Mouse (Mus musculus): ENCODE measurements around the gene Cyp1b1. TPM values are rescaled to one million over a fixed set of nuclear protein-coding genes. Genes with fewer than 3 reads are reported as not detected.

Cyp1b1 gene
- total RNA-seq, 2 experiments from 2014 or later, result not detected

DNA sequence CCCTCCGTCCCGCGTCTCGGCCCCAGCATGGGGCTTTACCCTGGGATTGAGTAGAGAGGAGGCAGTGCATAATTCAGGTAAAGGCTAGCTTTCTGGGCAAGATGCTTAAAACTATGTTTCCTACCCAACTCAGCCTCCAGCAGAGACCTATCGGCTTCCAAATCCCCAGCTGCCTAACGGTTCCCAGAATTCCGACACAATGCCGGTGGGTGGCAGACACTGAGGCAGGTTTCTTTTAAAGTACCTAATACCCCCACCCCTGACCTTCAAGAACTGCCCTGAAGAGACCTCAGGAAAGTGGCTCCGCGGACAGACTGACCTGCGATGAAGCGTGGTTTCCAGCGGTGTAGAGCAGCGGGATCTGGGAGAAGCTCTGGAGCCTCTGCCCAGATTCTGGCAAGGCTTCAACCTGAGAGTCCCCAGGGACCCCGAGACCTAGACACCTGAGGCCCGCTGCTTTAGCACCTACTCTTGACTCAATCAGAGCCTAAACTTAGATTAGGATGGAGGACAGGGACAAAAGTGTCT, 429 bp downstream of the Cyp1b1 start:
- ATAC-seq (replicated peaks; ENCODE audit: poor library complexity), result no peak

DNA sequence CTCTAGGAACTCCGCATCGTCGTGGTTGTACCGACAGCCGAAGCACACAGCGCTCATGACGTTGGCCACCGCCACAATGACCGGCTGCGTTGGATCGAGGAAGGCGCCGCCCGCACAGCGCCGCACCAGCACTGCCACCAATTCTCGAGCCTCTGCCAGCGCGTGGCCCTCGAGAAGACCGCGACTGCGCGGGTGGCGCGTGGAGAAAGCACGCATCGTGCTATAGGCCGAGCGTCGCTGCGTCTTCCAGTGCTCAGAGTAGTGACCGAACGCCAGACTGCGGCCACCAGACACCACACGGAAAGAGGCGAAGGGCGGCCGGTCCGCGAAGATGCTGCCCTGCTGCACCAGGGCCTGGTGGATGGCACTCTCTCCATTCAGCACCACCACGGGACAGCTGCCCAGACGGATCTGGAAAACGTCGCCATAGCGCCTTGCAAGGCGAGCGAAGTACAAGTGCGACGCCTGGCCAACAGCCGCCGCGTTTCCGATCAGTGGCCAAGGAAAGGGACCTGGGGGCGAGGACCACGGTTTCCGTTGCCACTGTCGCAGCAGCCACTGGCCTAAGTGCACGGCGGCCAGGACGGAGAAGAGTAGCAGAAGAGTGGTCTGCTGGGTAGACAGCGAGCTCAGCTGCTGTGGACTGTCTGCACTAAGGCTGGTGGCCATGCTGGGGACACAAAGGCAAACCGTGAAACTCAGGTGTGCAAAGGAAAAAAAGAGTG, 1.1 kb downstream of the Cyp1b1 start:
- 0 out of 2 replicates have a peak, but pooled peaks have one; percentile 5 for ATAC-seq (replicated peaks; ENCODE audit: poor library complexity)

DNA sequence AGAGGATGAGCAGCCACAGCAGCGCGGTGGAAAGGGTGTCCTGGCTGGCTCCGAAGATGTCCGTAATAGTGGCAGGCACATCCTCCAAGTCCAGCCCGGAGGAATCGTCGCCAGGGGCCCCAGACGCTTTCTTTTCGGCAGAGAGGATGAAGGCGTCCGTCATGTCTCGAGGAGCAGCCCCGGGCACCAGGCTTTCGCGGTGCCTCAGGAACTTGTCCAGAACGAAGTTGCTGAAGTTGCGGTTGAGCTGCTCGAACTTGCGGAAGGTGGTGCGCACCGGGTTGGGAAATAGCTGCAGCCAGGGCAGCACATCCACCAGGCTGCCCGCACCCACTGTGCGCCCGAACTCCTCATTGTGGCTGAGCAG, 1.6 kb downstream of the Cyp1b1 start:
- peak; percentile 45 for ATAC-seq (replicated peaks; ENCODE audit: poor library complexity)

DNA sequence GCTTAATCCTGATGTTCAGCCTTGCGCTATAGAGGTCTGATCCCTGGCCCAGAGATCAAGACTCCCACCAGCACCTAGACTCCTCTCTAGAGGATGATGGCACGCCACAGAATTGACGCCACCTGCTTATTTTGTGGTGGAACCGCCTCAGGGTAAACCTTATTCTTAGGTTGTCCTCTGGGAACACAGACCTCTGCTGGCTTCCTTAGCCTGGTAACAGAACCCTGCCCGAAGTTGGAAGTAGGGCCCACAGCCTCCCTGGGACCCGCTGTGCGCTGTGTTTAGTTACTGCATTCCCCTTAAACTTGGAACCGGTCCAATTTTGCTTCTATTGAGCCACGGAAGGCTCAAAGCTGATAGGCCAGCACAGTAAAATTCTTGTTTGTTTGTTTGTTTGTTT, 2.3 kb downstream of the Cyp1b1 start:
- no peak for ATAC-seq (replicated peaks; ENCODE audit: poor library complexity)

DNA sequence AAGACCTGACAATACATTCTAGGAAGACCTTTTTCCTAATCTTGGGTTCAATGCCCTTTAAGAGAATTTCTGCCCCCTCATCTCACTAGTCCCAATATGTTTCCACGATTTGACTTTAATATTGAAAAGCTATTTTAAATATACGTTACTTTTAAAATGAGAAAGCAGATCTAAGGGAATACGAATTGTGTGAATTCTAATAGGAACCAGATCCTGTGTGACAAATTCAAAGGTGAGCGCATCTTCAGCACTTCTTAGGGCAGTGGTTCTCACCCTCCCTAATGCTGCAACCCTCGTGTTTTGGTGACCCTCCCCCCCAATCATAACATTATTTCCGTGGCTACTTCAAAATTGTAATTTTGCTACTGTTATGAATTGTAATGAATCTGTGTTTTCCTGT, 2.9 kb downstream of the Cyp1b1 start:
- no peak for ATAC-seq (replicated peaks; ENCODE audit: poor library complexity)

DNA sequence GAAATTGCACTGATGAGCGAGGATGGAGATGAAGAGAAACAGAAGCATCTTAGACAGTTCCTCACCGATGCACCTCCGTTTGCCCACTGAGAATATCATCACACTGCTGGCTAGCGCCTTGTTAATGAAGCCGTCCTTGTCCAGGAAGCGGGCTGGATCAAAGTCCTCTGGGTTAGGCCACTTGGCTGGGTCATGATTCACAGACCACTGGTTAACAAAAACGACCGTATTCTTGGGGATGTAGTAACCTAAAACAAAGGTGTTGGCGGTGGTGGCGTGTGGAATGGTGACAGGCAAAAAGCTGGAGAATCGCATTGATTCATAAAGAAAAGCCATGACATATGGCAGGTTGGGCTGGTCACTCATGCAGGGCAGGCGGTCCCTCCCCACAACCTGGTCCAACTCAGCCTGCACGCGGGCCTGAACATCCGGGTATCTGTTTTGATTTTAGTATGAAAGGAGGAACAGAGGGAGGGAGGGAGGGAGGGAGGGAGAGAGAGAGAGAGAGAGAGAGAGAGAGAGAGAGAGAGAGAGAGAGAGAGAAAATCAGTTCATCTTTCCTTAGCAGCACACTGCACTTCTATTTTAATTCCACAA, 4.5 kb downstream of the Cyp1b1 start:
- no peak for ATAC-seq (replicated peaks; ENCODE audit: poor library complexity)

DNA sequence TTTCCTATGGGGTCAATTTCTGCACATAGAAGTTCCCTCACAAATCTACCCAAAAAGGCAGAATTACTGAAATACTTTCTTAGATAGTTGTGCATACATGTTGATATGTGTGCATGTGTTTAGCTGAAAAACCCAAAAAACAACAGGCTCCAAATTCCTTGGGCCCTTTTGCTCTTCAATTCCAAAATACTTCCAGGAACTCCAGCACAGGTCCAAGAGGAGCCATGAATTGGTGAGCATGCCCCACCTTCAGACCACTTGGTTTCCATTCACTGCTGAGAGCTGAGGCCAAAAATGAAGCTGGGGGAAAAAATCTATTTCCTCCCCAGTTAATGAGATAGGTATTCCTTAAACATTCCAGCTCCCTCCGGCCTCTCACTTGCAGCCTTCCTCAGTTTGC, 5.1 kb downstream of the Cyp1b1 start:
- no peak for ATAC-seq (replicated peaks; ENCODE audit: poor library complexity)

DNA sequence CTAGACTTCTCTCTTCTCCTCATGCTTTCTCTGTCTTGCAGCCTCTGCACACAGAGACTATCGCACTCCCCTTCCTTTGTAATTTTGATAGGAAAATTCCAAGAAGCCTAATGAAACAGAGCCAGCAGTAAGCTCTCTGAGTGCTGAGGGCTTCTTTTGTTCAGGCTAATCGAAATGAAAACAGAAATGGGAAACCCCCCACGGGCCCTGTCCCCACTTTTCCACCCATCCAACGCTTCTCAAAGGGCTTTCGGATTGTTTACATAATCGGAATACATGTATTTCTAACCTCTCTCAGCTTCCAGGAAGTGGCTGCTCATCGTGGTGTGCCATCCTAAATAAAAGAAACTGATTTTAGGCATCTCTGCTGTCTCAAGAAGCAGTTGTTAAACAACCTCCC, 6.7 kb downstream of the Cyp1b1 start:
- ATAC-seq (replicated peaks; ENCODE audit: poor library complexity), result no peak

DNA sequence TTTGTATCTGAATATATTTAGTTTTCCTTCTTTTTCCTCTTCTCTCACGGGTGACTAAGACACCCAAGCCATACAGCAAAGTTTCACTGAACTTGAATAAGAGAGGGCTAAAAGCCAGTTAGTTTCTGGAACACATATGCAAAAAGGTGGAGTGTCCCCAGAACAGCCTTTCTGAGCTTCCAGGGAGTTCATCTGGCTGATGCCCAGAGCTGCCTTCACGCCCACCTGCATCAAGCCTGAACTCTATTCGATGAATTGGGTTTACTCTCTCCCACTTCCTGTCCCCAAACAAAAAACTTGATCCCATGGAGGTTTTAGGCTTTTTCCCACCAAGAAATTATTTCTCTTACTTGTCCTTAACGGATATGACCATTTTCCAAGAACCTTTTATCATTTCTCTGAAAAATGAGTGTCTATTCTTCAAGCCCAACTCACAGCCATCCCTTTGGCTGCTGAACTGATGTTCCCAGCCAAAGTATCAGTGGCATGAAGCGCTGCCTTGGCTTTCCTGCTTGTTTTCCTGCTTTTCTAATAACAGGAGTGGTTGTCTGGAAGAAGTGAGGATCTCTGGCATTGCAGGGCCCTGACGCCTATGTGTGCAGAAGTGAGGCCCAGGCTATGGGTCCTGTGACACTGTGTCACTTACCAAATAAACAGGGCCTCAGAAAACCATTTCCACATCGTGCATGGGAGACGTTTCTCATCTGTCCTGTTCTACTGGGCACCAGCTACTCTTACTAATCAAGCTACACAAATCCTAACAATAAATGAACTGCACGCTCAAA, 9.0 kb downstream of the Cyp1b1 start:
- ATAC-seq (replicated peaks; ENCODE audit: poor library complexity), result no peak

DNA sequence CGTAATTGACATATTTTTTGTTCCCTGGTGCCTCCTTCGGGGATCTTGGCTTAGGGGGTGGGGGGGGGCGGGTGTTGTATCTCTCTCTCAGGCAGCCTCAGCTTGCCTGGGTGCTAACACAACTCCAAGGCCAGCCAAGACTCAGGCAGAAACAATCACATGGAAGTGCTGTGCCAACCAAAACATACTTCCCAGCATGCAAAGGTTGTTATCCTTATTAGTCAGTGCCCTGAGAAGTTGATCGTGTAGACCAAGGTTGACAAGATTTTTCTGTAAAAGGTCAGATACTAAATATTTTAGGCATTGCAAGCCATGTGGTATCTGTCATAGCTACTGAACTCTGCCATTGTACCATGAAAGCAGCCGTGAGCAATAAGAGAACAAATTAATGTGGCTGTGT, 14.0 kb downstream of the Cyp1b1 start:
- no peak for ATAC-seq (replicated peaks; ENCODE audit: poor library complexity)

DNA sequence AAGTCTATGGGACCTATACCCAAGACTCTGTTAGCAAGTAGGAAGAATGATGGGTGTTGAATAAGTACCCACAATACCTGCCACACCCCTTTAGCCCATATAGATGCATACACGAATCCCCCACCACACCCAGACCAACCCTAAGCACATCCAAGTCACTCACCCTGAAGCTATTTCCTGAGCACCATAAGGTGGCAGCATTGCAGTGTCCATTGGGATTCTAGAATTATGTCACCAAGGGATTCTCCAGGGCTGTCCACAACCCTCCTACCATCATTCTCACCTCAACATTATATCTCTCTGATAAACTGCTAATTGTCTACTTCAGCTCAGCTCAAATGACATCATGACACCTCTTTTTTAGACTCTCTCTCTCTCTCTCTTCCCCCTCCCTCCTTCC, 15.7 kb downstream of the Cyp1b1 start:
- ATAC-seq (replicated peaks; ENCODE audit: poor library complexity), result peak; percentile 39; the same call in 1 of the 2 replicates

DNA sequence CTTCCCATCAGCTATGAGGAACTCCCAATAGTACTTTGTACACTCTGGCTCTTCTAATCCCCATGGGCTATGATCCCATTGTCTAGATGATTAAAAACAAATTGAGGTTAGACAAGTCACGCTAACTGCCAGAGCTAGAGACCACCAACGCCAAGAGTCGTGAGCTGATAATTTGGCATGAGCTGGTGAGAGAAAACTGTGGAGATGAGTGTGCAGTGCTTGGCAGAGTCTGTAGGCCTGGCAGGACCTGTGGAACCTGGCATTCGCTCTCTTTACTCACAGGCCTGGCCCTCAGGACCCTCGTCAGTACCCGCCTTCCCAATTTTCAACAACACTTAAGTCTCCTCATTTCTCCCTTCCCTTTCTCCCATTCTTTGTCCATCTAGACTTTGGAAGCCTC, 19.3 kb downstream of the Cyp1b1 start:
- ATAC-seq (replicated peaks; ENCODE audit: poor library complexity), result no peak

DNA sequence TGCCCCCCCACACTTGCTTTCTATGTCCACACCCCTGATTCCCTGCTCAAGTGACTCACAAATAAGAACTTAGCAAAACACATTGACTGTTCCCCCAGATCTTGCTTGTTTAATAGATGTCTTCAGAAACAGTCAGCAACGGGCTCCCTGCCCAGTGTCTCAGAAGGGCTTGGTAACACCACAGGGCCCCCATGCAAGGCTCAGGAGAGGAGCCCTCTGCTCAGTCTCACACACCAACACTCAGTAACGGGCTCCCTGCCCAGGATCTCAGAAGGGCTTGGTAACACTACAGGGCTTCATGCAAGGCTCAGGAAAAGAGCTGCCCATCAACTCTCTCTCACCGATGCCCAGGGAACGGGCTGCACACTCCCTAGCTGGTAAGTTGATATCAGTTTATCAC, 19.8 kb downstream of the Cyp1b1 start:
- ATAC-seq (replicated peaks; ENCODE audit: poor library complexity), result no peak

DNA sequence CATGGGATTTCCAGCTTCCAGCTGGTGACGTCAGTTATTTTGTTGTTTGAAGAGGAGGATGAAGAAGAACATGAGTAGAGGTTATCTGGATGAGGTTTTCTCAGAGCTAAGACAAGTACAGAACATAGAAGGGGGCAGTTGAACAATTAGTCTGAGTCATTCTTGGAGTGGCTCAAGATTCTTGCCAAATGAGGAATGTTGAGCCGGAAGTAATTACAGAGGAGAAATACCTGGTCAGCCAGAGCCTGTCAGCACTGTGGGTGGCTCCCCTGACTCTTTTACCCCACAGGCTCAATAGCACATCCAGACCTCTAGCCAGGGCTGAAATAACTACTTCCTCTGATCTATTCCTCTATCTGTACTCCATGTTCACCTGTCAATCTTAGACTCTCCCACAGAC, 44.0 kb downstream of the Cyp1b1 start:
- ATAC-seq (replicated peaks; ENCODE audit: poor library complexity), result no peak

DNA sequence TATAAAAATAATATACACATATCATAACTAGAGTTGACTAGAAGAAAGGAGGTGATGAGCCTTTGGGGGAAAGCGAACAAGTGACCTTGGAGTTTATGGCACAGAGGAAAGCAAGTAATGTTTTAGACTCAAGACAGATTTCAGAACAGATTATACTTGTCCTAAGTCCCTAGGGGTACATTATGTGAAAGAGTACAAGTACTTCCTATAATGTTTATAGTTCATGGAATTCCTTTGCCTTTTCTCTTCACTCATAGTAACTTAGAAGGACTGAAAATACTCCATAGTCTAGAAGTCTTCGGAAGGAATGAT, 50.8 kb downstream of the Cyp1b1 start:
- ATAC-seq (replicated peaks; ENCODE audit: poor library complexity), result no peak

DNA sequence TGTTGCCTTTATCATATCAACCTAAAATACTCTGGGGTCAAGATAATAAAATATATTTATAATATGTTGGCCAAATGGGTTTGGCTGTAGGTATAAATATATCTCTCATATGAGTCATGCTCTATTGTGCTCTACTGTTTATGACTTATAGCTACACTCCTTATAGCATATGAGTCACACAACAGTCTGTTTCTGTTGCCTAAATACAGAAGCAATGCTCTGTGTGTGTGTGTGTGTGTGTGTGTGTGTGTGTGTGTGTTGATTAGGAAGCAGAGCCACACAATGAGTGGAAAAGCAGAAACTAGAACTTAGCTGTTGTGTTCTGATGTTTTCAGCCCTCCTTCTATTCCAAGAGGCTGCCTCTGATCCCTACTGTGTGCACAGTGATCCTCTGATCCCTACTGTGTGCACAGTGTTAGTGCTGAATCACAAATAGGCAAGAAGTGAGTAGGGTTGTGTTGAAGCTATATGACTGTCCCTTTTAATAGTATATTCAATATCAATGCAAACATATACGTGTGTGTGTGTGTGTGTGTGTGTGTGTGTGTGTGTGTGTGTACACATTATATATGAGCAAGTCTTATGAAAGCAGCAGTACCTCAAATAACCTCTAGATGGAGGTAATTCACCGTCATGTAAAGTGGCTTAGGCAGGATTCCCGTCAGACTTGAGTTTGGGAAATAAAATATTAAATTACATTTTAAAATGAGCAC, 51.3 kb downstream of the Cyp1b1 start:
- ATAC-seq (replicated peaks; ENCODE audit: poor library complexity), result peak; percentile 79

DNA sequence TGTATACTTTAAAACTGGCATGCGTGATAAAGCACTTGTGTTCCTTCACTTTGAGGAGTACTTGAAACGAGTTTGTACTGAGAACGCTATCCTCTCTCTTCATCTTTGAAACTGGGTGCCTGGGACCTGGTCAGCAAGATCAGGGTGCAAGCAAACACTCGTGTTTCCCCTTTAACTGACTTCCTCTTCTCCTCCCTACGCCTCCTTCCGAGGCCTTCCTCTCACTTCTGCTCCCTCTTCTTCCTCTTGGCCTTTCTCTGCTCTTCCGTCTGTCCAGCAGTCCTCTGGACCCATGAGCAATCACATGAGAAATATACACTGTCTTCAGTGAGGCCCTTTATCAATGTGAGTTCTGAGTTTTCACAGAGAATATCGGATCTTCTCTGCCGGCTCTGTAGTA, 53.0 kb downstream of the Cyp1b1 start:
- ATAC-seq (replicated peaks; ENCODE audit: poor library complexity), result peak; percentile 75

DNA sequence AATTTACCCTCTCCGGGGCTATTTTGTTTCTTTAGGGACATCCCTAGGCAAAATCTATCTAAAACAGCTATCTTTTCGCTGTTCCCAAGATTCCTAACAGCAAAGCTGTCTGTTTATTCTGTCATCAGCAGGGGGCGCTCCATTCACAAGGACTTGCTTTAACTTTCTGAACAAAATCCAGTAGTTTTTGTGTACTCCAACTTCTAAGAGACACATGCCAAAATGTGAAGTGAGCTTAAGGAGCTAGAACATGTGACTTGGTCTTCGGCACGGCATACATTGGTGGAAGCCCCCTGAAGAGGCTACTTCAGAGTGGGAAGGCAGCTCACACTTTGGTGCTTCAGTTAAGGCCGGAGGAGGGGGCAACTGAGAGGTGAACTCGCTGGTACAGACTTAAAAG, 53.5 kb downstream of the Cyp1b1 start:
- peak; percentile 68 for ATAC-seq (replicated peaks; ENCODE audit: poor library complexity)

DNA sequence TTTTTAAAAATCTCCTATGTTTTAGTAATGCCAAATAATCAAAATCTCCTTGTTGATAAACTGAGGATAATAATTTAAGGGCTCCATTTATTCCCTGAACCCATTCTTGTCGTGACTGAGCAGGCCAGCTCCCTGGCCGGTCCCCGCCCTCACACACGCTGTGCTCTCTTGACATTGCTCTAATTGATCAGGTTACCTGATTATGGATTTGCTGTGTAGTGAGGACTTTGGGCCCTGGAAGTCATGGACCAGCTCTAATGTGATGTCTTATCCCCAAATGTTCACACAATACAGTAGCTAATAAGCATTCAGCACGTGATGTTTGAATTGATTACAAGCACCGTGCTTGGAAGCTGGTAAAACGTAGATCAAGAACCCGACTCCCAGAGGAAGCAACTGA, 56.0 kb downstream of the Cyp1b1 start:
- no peak for ATAC-seq (replicated peaks; ENCODE audit: poor library complexity)

DNA sequence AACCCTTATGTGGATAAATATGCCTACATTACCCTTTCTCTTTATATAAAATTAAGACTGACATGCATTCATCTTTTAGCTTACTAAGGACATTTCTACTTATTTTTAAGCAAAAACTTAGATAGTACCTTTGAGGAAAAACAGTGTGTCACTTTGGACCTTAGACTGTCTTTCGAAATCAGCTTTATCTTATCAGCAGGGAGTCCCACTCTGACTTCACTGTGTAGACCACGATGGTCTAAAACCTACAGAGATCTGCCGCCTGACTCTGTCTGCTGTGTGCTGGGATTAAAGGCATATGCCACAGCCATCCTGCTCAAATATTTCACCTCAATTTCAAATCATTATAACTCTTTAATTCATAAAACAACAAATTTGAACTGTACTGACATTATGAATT, 56.4 kb downstream of the Cyp1b1 start:
- no peak for ATAC-seq (replicated peaks; ENCODE audit: poor library complexity)

DNA sequence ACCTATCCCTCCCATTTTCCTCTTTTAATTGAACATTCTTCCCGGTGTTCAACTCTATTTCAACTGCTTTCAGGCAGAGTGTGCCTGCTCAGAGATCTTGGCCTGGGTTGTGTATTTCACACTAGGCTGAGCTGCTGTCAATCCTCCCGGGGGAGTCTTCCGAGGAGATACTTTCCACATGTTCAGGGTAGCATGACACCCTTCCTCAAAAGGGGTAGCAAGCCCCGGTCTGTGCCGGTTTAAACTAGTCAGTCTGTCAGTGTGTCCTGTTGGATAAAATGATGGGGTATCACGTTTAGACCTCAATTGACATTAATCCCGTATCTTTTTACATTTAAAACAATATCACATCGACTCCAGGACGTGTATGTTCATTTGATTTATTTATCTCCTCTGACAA, 57.1 kb downstream of the Cyp1b1 start:
- ATAC-seq (replicated peaks; ENCODE audit: poor library complexity), result no peak

DNA sequence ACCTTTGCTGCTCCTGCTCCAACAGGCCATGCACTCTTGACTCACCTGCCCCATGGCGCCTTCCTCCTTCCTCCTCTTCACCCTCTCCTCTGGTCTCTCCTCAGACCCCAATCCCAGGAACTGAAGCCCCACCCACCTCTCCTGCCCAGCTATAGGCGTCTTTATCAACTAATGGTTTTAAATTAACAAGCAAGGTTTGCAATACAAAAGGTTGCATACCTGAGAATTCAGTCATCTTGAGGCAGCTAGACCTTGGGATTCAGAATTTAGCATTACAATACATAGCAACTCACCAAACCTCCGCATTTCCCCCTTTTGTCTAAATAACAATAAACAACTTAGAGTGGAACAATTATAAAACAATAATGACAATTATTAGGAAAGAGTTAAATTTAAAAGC, 60.7 kb downstream of the Cyp1b1 start:
- ATAC-seq (replicated peaks; ENCODE audit: poor library complexity), result no peak

All from megakaryocyte progenitor cell, adult 5-6 weeks (primary cell).